Mouse (Mus musculus) kidney, embryonic 16.5 days (tissue): ENCODE results near the gene Igsf9. TPM values are rescaled to one million over a fixed set of nuclear protein-coding genes. Genes with fewer than 3 reads are reported as not detected.
A peak's percentile ranks its signal among the peaks of the same experiment; 100 is the strongest.

Experiments
- ATAC-seq: fragments of 200-750 bp; cut with Nextera tagmentation; 2 replicates; pipeline ENCODE4 v1.8.0; 2017; ENCODE audit warnings: moderate TSS enrichment; ENCODE audit not compliant: low FRiP score, low TSS enrichment
- H3K27ac ChIP-seq: fragments of 300-500 bp; sonication (generic); 2 replicates; pipeline ENCODE4 v1.5.1; 2014; ENCODE audit warnings: low read length
- H3K27me3 ChIP-seq: fragments of 300-500 bp; sonication (generic); 2 replicates; pipeline ENCODE4 v1.6.1; 2014; ENCODE audit warnings: low read length, control low read depth, mixed read lengths; ENCODE audit not compliant: insufficient read depth
- H3K36me3 ChIP-seq: fragments of 300-500 bp; sonication (generic); 2 replicates; pipeline ENCODE4 v1.6.1; 2014; ENCODE audit warnings: low read length, control low read depth, mixed read lengths; ENCODE audit not compliant: insufficient read depth
- H3K4me1 ChIP-seq: fragments of 300-500 bp; sonication (generic); 2 replicates; pipeline ENCODE4 v1.6.1; 2014; ENCODE audit warnings: low read length, control low read depth, mixed read lengths; ENCODE audit not compliant: insufficient read depth
- H3K4me2 ChIP-seq: fragments of 300-500 bp; sonication (generic); replicated peaks from 2 replicates; pipeline ENCODE4 v1.6.1; 2014; ENCODE audit warnings: low read depth, low read length
- H3K4me3 ChIP-seq: fragments of 300-500 bp; sonication (generic); 2 replicates; pipeline ENCODE4 v1.5.1; 2014; ENCODE audit warnings: mild to moderate bottlenecking, low read length
- H3K9ac ChIP-seq: fragments of 300-500 bp; sonication (generic); replicated peaks from 2 replicates; pipeline ENCODE4 v1.6.1; 2014; ENCODE audit warnings: low read length
- H3K9me3 ChIP-seq: fragments of 300-500 bp; sonication (generic); 2 replicates; pipeline ENCODE4 v1.6.1; 2016; ENCODE audit warnings: low read length, control low read depth
- WGBS: fragments of 180-500 bp; shearing (Covaris S2); extraction: QIAGEN DNeasy Blood & Tissue Kit; methylation state at CpG from one replicate; pipeline ENCODE4 v1.1.7; 2014; 5-methylcytosine and 5-hydroxymethylcytosine counted together
- polyA plus RNA-seq: library from polyadenylated mRNA; unstranded; fragments of >200 nt; fragmentation: Nextera tagmentation; extraction: Ambion mirVana; gene quantifications from 2 replicates; pipeline ENCODE4 v1.2.1, GENCODE M21; 2015

Gene Igsf9
- polyA plus RNA-seq, 1 experiment from 2014 or later, result 45.7 TPM

DNA sequence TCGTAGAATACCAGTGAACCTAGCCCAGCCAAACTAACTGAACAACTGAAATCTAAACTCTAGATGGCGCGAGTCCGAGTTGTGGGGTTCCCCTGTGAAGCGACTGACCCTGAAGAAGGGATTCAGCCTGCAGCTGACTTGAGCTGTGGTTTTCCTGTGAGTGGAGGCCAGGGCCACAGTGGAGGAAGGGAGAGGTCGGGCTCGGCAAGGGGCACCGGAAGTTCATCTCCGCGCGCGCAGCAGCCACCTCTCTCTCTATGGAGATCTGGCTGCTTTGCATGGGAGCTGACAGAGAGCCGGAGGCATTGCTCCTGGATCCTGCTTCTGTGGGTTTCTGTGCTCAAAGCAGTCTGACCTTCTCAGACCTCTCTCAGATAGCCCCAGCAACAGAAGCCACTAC, 31.4 kb downstream of the Igsf9 start:
- Histone ChIP-seq H3K9ac (peak overlapping the region; percentile 46; the same call in 1 of the 2 replicates), H3K4me3 (no peak overlapping the region), H3K27ac (peak overlapping the region; percentile 79), H3K4me1 (peaks cover 35% of the 10 kb centered on the region), H3K36me3 (peaks cover 8% of the 10 kb centered on the region; the same call in 1 of the 2 replicates), H3K4me2 (peak overlapping the region; percentile 30), H3K9me3 (peaks cover 4% of the 10 kb centered on the region; the same call in 1 of the 2 replicates), H3K27me3 (no peaks in the 10 kb centered on the region)
- peak; percentile 49; the same call in 1 of the 2 replicates for ATAC-seq
- WGBS, result 21% methylated on average over 13 of the region's 13 CpGs

DNA sequence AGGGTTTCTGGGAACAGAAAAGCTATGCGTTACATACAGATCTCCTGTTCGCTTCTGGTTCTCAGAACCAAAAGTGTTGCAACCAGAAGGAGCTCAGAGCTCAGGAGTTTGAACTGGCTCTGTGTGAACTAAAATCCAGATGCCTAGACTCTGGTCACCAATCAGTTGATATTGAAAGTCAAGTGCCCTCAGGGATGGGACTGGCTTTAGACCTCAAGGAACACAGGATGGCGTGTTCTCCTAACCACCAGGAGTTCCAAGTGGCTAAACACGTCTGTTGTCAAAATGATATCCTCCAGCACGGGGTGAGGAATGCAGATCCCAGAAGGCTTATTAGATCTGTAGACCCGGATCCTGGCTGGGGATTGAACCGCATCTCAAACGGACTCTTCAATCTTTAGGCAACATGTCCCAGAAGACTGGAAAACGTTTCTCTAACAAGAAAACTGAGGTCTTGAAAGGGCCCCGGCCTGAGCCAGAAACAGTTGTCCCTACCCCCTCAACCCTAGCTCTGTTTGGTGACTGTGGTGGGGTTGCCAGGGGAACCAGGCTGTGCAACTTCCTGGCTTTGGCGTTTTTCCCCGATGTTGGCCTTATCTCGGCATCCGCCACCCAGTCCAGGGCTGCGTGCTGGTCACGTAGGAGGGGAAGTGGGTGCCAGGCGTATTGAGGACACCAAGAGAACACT, 32.1 kb downstream of the Igsf9 start:
- Histone ChIP-seq H3K4me2 (peak overlapping the region; percentile 30; the same call in 1 of the 2 replicates), H3K4me1 (peaks cover 35% of the 10 kb centered on the region)
- ATAC-seq, result no peak

GRCm38 (mm10) chr1:172514213-172514529, 32.6 kb downstream of the Igsf9 start:
- Histone ChIP-seq H3K4me3 (no peak overlapping the region), H3K9ac (peak overlapping the region; percentile 17; the same call in 1 of the 2 replicates), H3K27me3 (no peaks in the 10 kb centered on the region), H3K4me1 (peaks cover 35% of the 10 kb centered on the region), H3K27ac (peak overlapping the region; percentile 79), H3K4me2 (no peak overlapping the region), H3K9me3 (peaks cover 4% of the 10 kb centered on the region; the same call in 1 of the 2 replicates), H3K36me3 (no peaks in the 10 kb centered on the region)
- no peak for ATAC-seq
- WGBS, result 69% methylated on average over 4 of the region's 4 CpGs

More for the DNA sequence above, 32.1 kb downstream of the Igsf9 start:
- Histone ChIP-seq H3K9ac (peak overlapping the region; percentile 46; the same call in 1 of the 2 replicates), H3K27me3 (no peaks in the 10 kb centered on the region), H3K9me3 (peaks cover 4% of the 10 kb centered on the region; the same call in 1 of the 2 replicates), H3K4me3 (no peak overlapping the region), H3K27ac (peak overlapping the region; percentile 79), H3K36me3 (peaks cover 3% of the 10 kb centered on the region; the same call in 1 of the 2 replicates)
- WGBS, result 69% methylated on average over 17 of the region's 17 CpGs

GRCm38 (mm10) chr1:172514551-172515268, 33.1 kb downstream of the Igsf9 start:
- H3K27me3 ChIP-seq, result no peaks in the 10 kb centered on the region
- peak overlapping the region; percentile 17; the same call in 1 of the 2 replicates for H3K9ac ChIP-seq
- no peaks in the 10 kb centered on the region for H3K36me3 ChIP-seq
- ATAC-seq, result no peak
- no peak overlapping the region for H3K4me3 ChIP-seq
- H3K4me2 ChIP-seq, result no peak overlapping the region
- peaks cover 4% of the 10 kb centered on the region; the same call in 1 of the 2 replicates for H3K9me3 ChIP-seq
- H3K27ac ChIP-seq, result peak overlapping the region; percentile 79
- 67% methylated on average over 7 of the region's 7 CpGs for WGBS
- peaks cover 35% of the 10 kb centered on the region for H3K4me1 ChIP-seq

DNA sequence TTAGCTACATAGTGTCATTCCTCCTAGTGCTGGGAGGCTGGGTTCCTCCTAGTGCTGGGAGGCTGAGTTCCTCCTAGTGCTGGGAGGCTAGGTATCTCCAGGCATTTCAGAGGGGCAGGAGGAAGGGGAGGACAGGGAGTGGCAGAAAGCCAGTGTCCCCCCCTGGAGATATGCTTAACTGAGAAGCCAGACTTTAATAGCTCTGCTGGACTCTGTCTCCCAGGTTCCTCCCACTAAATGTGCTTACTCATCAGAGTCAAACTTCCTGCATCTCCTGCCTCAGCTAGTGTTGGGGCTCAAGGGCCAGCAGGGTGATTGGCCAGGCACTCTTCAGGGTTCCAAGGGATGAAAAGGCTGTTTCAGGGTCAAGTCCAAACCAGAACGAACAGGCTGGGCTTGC, 33.8 kb downstream of the Igsf9 start:
- Histone ChIP-seq H3K36me3 (no peaks in the 10 kb centered on the region), H3K27me3 (no peaks in the 10 kb centered on the region), H3K4me3 (no peak overlapping the region), H3K4me1 (peaks cover 34% of the 10 kb centered on the region), H3K27ac (peak overlapping the region; percentile 79; the same call in 1 of the 2 replicates), H3K9ac (no peak overlapping the region), H3K4me2 (no peak overlapping the region), H3K9me3 (peaks cover 4% of the 10 kb centered on the region; the same call in 1 of the 2 replicates)
- WGBS, result 35% methylated on average over 1 of the region's 1 CpGs
- ATAC-seq, result 0 out of 2 replicates have a peak, but pooled peaks have one; percentile 5

- H3K27me3 ChIP-seq, result 0 out of 2 replicates have a peak, but pooled peaks cover 2% of the 10 kb centered on the region
- no peak overlapping the region for H3K4me2 ChIP-seq
- no peak overlapping the region for H3K9ac ChIP-seq
- WGBS, result 78% methylated on average over 4 of the region's 4 CpGs
- ATAC-seq, result no peak
- peaks cover 40% of the 10 kb centered on the region for H3K4me1 ChIP-seq
- H3K9me3 ChIP-seq, result peaks cover 4% of the 10 kb centered on the region; the same call in 1 of the 2 replicates
- no peak overlapping the region for H3K4me3 ChIP-seq
- H3K36me3 ChIP-seq, result no peaks in the 10 kb centered on the region
- H3K27ac ChIP-seq, result no peak overlapping the region
Measured at GRCm38 (mm10) chr1:172518013-172518412, 36.4 kb downstream of the Igsf9 start.

DNA sequence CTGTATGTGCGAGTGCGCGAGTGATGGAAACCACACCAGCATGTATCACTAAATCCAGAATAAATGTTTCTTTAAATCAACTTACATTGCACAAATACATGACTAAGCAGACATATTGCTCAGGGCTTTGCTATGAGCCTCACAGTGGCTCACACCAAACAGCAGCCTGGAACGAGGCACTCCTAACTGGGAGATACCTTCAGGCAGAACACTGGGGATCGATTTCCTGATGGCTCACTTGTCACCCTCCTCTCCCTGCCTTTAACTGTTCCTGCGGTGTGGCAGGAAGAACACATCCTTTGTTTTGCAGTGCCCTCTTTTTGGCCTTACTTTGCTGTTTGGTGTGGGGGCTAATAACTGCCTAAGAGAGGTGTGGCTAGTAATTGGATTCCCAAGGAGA, 38.1 kb downstream of the Igsf9 start:
- no peak overlapping the region for H3K9ac ChIP-seq
- H3K4me3 ChIP-seq, result no peak overlapping the region
- H3K9me3 ChIP-seq, result peaks cover 4% of the 10 kb centered on the region; the same call in 1 of the 2 replicates
- H3K27ac ChIP-seq, result 0 out of 2 replicates have a peak overlapping the region, but pooled peaks have one; percentile 47
- H3K4me1 ChIP-seq, result peaks cover 25% of the 10 kb centered on the region
- 56% methylated on average over 6 of the region's 6 CpGs for WGBS
- 0 out of 2 replicates have a peak, but pooled peaks cover 2% of the 10 kb centered on the region for H3K27me3 ChIP-seq
- H3K4me2 ChIP-seq, result no peak overlapping the region
- H3K36me3 ChIP-seq, result no peaks in the 10 kb centered on the region
- no peak for ATAC-seq

GRCm38 (mm10) chr1:172520576-172521440, 39.2 kb downstream of the Igsf9 start, which contains the start of gene Cfap45:
Gene Cfap45, plus strand, starts transcription at chr1:172520801.
- H3K27ac ChIP-seq, result peak within 1 kb of the TSS; percentile 47; the same call in 1 of the 2 replicates
- 5% methylated on average over 28 of the region's 28 CpGs for WGBS
- ATAC-seq, result peak; percentile 87

GRCm38 (mm10) chr1:172522524-172522923, 40.9 kb downstream of the Igsf9 start:
- H3K36me3 ChIP-seq, result no peaks in the 10 kb centered on the region
- 78% methylated on average over 7 of the region's 7 CpGs for WGBS
- peaks cover 23% of the 10 kb centered on the region for H3K4me1 ChIP-seq
- no peak overlapping the region for H3K9ac ChIP-seq
- ATAC-seq, result no peak
- H3K4me3 ChIP-seq, result no peak overlapping the region
- H3K9me3 ChIP-seq, result peaks cover 2% of the 10 kb centered on the region; the same call in 1 of the 2 replicates
- no peak overlapping the region for H3K4me2 ChIP-seq
- H3K27ac ChIP-seq, result no peak overlapping the region
- H3K27me3 ChIP-seq, result peaks cover 8% of the 10 kb centered on the region; the same call in 1 of the 2 replicates

More at GRCm38 (mm10) chr1:172520576-172521440, 39.2 kb downstream of the Igsf9 start, which contains the start of gene Cfap45:
- peak within 1 kb of the TSS; percentile 38 for H3K4me3 ChIP-seq
- H3K4me2 ChIP-seq, result peak within 1 kb of the TSS; percentile 73
- no peaks in the 10 kb centered on the region for H3K36me3 ChIP-seq
- H3K9me3 ChIP-seq, result peaks cover 4% of the 10 kb centered on the region; the same call in 1 of the 2 replicates
- peaks cover 23% of the 10 kb centered on the region for H3K4me1 ChIP-seq
- peak within 1 kb of the TSS; percentile 62 for H3K9ac ChIP-seq
- 0 out of 2 replicates have a peak, but pooled peaks cover 2% of the 10 kb centered on the region for H3K27me3 ChIP-seq
